Mouse (Mus musculus) ES-E14 (cell line): ENCODE data around the gene Unk.

Experiments used
- CHD2 ChIP-seq: IDR thresholded peaks from 2 replicates; pipeline ENCODE4 v1.6.1; 2014; ENCODE audit warnings: mild to moderate bottlenecking, low read depth, low read length, inconsistent platforms
- HCFC1 ChIP-seq: IDR thresholded peaks from 2 replicates; pipeline ENCODE4 v1.6.1; 2012; ENCODE audit warnings: low read length, inconsistent platforms, borderline replicate concordance; ENCODE audit not compliant: insufficient read depth
- MAFK ChIP-seq: IDR thresholded peaks from 2 replicates; pipeline ENCODE4 v1.6.1; 2014; ENCODE audit warnings: mild to moderate bottlenecking, low read depth, low read length, inconsistent platforms; ENCODE audit not compliant: insufficient read depth
- ZNF384 ChIP-seq: IDR thresholded peaks from 2 replicates; pipeline ENCODE4 v1.6.1; 2012; ENCODE audit warnings: low read depth, low read length, inconsistent platforms

DNA sequence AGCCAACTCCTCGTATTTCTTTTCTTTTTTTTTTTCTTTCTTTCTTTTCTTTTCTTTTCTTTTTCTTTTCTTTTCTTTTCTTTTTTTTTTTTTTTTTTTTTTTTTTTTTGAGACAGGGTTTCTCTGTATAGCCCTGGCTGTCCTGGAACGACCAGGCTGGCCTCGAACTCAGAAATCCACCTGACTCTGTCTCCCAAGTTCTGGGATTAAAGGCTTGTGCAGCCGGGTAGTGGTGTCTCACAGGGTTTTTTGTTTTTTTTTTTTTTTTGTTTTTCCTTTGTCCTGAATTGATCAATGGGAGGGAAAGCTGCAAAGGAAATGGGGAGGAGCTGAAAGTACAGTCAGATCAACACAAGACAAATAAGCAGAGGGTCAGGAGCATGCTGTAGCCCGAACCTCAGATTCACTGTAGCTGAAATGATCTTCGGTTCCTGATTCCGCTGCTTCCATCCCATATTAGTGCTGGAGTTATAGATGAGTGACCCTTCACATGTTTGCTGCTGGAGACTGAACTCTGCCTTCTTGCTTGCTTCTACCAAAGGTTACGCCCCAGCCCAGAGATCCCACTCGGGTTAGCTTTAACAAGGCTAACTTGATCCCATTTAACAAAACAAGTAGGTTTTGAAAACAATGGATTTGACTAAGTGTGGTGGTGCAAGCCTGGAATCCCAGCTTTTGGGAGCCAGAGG lies 1.8 kb upstream of the Unk start:
- peak; percentile 74 for TF ChIP-seq ZNF384
- TF ChIP-seq HCFC1, result no peak
- TF ChIP-seq CHD2, result no peak
- TF ChIP-seq MAFK, result no peak
